Mouse (Mus musculus) gastrocnemius, postnatal 25 days (tissue): ENCODE results near the gene Ccr8. TPM values are rescaled to one million over a fixed set of nuclear protein-coding genes. Genes with fewer than 3 reads are reported as not detected.

Source experiments
- DNase-seq: peaks from one replicate; pipeline ENCODE4 v3.0.0; 2022
- long read RNA-seq, 2 experiments: library from polyadenylated mRNA; stranded (forward); transcript quantifications; one replicate each; pipeline ENCODE4 v2.0.0; 2021
- total RNA-seq, 2 experiments: library from RNA; stranded (reverse); gene quantifications; 1 replicate in 1 of 2; 2 replicates in 1 of 2; pipeline ENCODE4 v1.2.3; 2021

The Ccr8 gene
- not detected for total RNA-seq
- long read RNA-seq, experiment 1, result 0 reads
- long read RNA-seq, experiment 2, result 0 reads

DNA sequence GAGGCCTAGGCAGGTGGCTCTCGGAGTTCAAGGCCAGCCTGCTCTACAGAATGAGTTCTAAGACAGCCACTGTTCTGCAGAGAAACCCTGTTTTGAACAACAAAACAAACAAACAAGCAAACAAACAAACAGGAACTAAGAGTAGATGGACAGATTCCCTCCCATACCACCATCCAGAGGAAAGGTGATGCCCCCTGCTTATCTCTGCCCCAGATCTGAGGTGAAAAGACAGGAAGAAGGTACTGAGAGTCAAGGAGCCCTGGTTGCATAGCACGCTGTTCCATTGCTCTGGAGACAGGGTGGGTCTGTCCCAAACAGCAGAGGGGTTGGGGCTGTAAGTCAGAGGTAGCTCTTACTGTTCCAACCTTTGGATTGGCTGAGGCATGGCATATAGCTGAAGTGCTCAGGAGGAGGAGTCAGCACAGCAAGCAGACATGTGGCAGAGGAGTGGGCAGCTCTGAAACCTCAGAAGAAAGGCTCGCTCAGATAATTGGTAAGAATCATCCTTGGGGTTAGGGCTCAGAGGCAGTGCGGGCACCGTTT lies at the start of gene Ccr8:
Gene Ccr8, plus strand, starts transcription at position 419 of the 543 bp plus-strand sequence.
- no peak for DNase-seq

DNA sequence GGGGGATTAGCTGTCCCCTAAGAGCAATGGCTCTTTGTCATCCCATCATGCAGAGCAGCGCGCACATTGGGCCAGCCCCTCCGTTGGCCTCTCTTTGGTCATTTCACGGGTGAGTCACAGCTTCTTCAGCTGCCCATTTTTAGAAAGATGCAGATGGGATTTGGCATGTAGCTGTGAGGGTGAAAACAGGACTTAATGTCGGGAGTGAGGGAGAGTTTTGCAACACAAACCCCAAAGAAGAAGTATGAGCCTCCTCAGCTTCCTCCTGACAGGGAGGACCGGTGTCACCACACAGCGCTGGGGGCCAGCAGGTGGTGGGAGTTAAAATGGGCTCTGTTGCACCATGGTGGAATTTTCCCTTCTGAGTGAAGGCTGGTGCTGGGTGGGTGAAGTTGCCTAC lies 48.8 kb upstream of the Ccr8 start:
- DNase-seq, result no peak

DNA sequence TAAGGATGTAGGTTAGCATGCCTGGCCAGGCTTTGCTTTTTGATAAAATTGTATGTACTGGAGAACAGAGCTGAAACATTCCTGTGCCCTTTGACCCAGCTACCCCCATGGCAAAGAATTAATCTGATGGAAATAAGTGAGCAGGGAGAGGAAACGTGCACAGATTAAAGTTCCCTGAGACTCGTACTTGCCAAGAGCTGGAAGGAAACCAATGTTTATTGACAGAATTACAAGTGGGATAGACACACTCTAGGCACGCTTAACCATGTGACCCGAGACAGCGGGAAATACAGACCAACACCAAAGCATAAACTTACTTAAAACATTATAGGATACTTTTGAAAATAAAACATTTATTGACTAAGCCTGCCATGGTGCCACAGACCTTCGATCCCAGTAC lies 43.4 kb upstream of the Ccr8 start:
- no peak for DNase-seq

DNA sequence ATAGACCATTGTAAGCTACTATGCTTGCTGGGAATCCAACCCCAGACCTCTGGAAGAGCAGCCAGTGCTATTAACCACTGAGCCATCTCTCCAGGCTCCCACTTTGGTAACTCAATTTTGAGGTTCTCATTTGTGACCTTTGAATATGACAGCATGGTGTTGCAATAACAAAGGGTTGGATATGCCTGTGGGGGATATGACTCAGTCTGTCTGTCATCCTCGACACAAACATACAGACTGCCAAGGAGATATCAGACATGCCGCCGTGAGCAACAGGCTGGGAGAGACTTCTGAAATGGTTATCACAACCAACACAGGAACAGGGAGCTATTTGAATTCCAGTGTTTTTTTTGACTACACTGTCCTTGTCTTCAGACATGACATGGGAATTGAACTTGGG lies 42.5 kb upstream of the Ccr8 start:
- DNase-seq, result no peak

DNA sequence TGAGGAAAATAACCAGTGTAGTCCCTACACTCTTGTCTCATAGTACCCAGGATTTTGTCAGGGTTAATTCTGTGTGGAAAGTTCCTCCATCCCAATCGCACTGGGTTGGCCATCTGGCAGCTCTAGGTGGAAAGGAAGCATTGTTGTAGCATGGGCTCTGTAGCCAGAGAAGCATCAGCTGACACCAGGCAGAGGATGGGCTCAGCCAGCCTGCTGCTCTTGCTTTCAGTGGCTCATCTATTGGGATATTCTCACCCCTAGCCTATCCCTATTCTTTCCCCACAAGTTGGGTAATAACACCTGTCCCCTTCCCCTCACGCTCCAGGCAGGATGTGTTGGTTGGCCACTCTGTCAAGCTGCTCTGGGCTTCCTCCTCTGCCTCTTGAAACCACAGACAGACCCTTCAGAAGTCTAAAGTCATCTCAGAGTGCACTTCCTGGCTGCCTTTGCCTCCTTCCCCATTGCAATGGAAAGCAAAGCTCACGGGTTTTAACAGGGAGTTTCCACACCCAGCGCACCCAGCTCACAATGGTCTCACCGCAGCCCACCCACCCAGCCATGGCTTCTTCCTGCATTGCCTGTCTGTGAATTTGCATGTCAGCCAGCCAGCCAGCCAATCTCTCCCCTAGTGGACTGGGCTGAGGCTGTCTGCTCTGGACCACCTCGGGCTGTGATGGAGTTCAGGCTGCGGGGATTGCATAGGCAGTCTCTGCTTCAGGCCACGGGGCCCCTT lies 37.2 kb upstream of the Ccr8 start:
- DNase-seq, result no peak

DNA sequence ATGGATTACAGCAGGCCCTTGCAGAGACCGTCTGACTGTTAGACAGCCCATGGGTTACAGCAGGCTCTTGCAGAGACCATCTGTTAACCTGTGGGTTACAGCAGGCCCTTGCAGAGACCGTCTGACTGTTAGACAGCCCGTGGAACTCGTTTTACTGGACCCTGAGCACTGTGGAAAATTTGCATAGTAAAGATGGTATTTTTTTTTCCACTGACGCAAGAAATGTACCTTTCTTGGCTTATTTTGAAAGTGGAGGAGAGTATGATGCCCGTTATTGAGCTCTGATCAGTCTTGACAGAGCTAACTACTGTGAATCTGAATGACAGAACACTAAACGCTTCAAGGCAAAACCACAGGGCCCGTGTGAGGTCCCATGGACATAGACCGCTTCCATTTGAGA lies 35.7 kb upstream of the Ccr8 start:
- no peak for DNase-seq

DNA sequence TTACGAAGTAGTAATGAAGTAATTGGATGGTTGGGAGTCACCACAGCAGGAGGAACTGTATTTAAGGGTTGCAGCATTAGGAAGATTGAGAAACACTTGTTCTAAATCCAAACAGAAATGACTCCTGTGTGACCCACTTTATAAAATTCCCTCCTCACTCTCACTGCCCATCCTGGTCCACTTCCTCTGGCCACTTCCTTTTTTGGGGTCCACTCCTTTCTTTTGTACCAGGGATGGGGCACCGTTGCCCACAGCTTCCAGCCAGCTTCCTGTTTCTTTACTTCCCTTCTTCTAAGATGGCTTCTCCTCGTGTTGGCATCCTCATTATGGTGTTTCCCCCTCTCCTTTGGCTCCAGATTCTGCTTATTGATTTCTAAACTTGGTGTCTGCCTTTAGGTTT lies 33.2 kb upstream of the Ccr8 start:
- no peak for DNase-seq

DNA sequence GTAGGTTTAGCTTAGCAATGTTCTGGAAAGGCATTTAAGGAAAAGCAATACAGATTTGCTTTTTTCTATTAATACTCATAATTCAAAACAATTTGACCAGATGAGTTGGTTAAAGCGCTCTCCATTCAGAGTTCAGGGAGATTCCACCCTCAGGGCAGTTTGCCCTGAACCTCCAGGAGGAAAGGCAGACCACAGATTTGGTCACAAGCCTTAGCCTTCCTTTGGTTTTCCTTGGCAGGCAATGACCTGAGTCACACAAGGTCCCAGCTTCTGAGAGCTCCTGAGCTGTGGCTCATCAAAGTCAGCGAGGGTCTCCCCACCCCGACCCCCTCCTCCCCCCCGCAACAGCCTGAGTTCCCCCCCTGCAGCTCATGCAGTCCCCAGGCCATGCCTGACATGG lies 27.6 kb upstream of the Ccr8 start:
- DNase-seq, result no peak

DNA sequence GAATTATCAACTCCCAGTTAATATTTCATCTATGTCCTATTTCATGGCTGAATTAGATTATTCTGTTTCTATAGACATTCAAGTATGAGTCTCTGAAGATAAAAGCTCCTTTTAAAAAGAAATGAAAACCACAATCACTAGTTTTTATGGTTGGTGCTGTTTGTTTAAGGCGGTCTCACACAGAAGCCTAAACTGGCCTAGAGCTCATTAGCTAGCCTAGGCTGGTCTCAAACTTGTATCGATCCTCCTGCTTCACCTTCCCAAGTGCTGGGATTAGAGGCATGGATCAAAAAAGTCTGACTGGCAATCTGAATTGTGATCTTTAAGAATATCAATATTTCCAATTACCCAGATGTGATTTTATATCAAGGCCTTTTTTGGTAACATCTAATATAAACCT lies 24.3 kb upstream of the Ccr8 start:
- DNase-seq, result no peak

DNA sequence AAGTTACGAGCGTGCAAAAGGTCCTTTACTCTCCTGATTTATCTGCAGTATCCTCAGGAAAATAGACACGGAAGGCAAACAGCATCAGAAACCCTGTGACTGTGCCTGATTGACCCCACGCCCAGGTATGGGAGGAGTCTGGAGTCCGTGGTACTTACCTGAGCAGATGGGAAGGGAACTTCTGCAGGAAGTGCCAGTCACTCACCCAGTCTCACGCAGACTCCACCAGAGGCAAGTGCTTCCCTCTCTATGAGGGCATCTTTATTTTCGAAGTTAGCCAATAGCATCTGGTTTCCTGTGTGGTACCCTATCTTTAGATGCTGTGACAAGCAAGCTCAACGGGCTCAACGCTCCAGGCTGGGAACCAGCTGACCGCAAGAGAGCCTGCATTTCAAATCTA lies 23.9 kb upstream of the Ccr8 start:
- DNase-seq, result no peak

DNA sequence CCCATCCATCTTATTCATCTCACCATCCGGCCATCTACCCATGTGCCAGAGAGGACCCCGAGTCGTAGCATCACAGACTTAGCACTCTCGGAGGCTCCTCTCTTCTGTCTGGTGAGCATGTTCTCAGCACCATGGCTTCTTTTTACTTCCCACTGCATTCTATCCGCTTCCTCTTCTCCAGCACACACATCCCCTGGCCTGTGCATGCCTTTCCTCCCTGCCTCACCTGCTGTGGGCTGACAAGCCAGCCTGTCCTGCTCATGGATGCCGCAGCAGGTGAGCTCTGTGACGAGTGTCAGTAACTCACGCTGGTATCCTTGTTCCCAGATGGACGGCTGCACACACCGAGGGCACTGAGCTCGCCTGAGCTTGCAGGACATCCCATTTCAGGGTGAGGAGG lies 22.1 kb upstream of the Ccr8 start, which contains the start of gene Cx3cr1:
Gene Cx3cr1, minus strand, starts transcription at position 101 of the 400 bp plus-strand sequence.
- no peak for DNase-seq

DNA sequence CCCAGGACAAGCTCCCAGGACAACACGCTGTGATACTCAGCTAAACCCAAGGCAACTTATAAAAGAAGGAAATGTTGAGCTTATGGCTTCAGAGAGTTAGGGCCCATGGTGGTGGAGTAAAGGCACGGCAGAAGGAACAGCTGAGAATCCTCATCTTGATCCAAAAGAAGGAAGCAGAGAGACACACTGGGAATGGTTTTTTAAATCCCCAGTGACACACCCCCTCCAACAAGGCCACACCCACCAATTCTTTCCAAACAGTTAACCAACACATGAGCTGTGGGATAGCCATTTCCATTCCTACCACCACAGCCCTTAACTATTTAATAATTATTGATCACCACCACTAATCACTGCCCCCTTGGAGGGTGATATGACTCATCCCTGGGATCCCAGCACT lies 20.7 kb upstream of the Ccr8 start:
- DNase-seq, result no peak

DNA sequence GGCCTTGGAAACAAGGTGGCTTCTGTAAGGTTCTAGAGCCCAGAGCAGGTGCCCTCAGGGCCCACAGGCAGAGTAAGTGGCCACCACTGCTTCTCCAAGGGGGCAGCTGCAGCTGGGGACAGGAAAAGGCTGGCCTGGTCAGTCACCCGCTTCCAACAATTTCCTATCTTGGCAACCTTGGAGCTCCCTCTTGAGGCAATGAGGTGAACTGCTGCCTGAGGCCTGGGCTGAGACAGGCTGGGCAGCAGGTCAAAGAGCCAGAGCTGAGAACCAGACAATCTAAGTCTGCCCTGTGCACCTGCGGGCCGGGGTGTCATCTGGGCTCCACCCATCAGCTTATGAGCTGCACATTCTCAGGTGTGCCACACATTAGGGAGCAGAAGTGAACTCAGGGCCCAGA lies 18.7 kb upstream of the Ccr8 start:
- peak; percentile 70 for DNase-seq

DNA sequence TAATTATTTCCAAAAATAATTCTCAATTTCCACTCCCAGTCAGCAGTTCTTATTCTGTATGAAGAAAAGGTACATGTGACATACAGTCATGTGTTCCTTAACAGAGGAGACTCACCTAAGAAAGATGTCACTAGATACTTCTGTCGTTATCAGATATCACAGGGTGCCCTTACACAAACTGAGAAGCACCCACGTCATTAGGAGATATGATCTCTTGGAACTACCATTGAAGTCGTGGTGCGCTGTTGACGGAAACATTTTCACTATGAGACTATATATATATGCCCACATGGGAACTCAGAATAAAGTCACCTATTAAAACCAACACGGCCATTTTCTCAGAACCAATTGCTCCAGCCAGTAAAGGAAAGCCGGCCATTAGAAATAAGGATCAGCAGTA lies 17.4 kb upstream of the Ccr8 start:
- DNase-seq, result no peak

DNA sequence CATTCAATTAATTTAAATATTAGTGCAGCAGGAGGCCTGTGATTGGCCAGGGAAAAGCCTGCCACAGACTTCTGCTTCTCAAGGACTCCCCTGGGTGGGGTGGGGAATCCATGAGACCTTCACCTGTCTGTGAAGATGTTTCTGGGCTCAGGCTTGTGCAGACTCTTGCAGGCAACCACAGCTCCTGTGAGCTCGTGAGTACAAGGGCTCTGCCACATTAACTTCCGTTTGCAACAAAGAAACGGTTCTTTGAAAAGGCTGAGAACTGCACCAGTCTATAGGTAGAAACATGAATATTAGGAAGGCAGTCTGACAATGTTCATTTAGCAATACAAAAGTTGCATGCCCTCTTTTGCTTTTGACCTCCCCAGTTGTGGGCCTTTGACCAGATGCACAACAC lies 13.7 kb upstream of the Ccr8 start:
- no peak for DNase-seq

DNA sequence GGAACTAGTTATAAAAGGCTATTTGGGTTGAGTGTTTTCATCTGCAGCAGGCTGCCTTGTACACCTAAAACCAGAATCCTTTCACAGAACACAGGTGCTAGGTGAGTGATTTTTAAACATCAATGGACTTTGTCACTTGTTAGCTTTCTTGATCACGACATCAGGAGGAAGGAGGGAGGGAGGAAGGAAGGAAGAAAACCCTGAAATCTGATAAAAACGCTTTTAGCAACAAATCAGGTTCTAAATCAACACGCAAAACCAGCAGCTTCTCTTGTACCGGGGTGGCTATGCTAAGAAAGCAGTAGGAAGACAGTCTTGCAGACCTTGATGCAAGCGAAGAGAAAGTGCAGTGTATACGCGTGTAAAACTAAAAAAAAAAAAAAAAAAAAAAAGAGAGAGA lies 12.0 kb upstream of the Ccr8 start:
- DNase-seq, result no peak

DNA sequence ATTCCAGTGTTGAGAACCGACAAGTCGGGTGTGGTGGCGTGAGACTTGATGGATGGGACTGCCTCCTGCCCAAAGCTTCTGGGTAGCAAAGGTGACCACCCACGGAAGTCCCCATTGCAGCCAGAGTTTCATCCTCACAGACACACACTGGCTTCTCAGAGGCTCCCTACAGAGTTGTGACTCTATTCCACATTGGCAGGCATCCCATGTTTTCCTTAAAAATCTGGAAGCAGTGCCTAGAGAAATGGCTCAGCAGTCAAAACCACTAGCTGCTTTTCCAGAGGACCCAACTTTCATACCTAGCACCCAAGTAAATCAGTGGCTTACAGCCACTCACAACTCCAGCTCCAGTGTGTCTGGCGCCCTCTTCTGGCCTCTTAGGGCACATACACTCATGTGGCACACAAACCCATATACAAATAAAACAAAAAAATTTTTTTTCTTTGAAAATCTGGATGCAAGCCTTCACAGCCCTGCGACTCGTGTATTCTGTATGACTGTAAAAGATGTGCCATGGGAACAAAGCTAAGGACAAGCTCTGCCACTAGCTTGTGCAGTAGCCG lies 11.3 kb upstream of the Ccr8 start:
- peak; percentile 34 for DNase-seq

DNA sequence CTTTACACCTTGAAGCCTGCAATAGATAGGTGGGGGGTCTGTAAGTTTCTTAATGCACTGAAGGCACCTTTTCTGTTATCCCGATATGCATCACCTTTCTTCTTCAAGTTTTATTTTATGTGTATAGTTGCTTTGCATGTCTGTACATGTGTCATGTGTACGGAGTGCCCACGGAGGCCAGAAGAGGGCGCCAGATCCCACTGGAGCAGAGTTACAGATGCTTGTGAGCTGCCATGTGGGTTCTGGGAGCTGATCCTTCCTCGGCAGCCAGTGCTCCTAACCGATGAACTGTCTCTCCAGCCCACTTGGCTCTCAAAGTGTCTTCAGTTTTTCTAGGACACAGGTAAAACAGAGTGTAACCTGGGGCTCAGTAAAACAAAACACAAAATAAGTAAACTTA lies 10.7 kb upstream of the Ccr8 start:
- DNase-seq, result no peak

DNA sequence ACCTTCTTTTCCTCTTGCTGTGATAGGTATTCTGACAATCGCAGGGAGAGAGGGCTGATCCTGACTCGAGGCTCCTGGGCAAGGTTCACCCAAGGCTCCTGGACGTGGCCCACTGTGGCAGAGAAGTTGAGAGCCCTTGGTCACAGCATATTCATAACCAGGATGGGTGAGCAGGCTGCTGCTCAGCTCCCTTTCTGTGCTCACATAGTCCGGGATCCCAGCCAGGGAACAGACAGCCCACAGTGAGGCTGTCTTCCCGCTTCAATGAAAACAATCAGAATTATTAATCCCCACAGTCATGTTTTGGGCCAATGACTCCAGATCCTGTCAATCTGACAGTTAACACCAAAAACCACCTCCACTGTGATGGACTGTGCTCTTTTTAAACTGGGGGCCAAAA lies 9.9 kb upstream of the Ccr8 start:
- DNase-seq, result no peak

DNA sequence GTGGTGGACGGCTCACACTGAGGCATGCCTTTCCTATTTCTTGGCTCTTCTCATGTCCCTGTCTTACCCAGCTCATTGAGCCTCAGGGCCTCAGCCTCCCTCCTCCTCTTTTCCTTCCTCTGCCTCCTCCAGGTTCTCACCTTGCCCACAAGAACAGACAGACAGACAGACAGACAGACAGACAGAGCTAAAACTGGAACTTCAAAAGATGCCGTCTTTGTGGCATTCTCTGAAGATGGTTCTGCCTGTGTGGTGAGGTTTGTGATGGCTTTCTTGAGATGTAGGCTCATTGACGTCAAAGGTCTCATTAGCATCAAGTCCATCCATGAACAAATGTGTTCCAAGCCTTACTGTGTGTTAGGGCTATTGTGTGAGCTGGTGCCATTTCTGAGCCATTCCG lies 9.2 kb upstream of the Ccr8 start:
- no peak for DNase-seq

DNA sequence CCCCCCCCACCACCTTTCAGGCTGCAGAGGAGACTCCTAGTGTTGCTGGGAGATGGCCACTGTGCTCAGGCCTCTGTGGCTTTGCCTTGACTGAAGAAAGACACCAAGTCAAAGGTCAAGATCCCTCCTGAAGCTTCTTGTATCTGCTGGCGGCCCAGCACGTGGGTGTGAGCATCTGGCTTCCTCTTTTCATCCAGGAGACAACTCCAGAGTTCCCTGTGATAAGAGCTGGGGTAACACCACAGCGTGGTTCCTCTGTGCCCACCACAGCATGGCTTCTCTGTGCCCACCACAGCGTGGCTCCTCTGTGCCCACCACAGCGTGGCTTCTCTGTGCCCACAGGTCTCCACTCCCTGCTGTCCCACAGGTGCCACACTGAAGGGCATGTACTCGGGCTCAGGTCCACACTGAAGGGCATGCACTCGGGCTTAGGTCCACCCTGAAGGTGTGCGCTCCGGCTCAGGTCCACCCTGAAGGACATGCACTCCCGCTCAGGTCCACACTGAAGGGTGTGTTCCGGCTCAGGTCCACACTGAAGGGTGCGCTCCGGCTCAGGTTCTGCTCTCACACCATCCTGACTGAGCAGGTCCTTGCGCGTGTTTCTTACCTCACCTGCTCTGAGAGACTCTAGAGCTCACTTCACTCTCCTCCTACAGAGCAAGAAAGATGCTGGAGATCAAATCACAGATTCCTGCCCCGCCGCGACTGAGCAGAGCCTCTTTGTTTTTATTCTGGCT lies 8.6 kb upstream of the Ccr8 start:
- DNase-seq, result no peak

DNA sequence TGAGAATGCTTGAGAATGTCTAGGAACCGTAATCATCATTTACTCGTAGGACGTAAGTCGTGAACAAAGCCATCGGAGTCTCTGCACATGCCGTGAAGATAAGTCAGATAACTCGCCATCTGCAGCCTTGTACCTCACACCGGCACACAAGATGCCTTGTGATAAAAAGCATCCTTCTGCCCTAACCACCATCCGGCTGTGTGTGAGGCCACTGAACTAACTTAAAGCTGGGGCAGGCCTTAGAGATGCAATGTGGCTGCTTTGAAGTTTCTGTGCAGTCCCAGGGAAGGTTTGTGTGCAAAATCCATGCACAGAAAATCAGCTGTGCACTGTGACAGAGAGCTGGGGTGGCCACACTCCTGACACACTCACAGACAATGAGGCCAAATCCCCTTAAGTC lies 7.5 kb upstream of the Ccr8 start:
- no peak for DNase-seq

DNA sequence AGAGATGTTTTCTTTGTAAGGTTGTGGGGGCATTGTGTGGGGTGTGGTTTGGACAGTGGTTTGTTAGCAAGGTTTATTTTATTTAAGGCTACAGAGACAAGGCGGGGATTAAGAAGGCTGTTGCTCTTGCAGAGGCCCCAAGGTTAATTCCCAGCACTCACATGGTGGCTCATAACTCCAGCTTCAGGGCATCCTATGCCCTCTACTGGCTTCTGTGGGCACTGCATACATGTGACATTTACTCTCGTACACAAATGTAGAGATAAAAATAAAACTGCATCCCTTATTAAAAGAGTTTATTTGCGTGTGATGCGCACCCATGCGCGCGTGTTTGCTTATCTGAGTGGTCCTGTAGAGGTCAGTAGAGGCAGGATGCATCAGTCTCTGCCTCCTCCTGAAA lies 2.8 kb upstream of the Ccr8 start:
- no peak for DNase-seq
